Mouse (Mus musculus) liver, postnatal 0 days (tissue): Measurements from ENCODE around the gene Prim1. TPM values are rescaled to one million over a fixed set of nuclear protein-coding genes. Genes with fewer than 3 reads are reported as not detected.

Source experiments
- ATAC-seq: fragments of 200-750 bp; cut with Nextera tagmentation; 2 replicates; pipeline ENCODE4 v1.8.0; 2017; ENCODE audit warnings: mild to moderate bottlenecking, moderate library complexity
- DNase-seq: peaks from one replicate; pipeline ENCODE4 v3.0.0-alpha.2; 2016
- H3K27ac ChIP-seq: fragments of 300-500 bp; sonication (generic); 2 replicates; pipeline ENCODE4 v1.5.1; 2014; ENCODE audit warnings: antibody characterized with exemption, moderate library complexity, mild to moderate bottlenecking, low read depth
- H3K27me3 ChIP-seq: fragments of 300-500 bp; sonication (generic); 2 replicates; pipeline ENCODE4 v1.6.1; 2014; ENCODE audit warnings: low read length, control low read depth, mixed read lengths; ENCODE audit not compliant: insufficient read depth
- H3K36me3 ChIP-seq: fragments of 300-500 bp; sonication (generic); replicated peaks from 2 replicates; pipeline ENCODE4 v1.6.1; 2014; ENCODE audit warnings: mild to moderate bottlenecking, control low read depth, low read length, moderate library complexity, mixed read lengths; ENCODE audit not compliant: insufficient read depth
- H3K4me1 ChIP-seq: fragments of 300-500 bp; sonication (generic); 2 replicates; pipeline ENCODE4 v1.6.1; 2014; ENCODE audit warnings: antibody characterized with exemption, mild to moderate bottlenecking, control low read depth; ENCODE audit not compliant: insufficient read depth
- H3K4me2 ChIP-seq: fragments of 300-500 bp; sonication (generic); 2 replicates; pipeline ENCODE4 v1.6.1; 2014; ENCODE audit warnings: low read depth, mild to moderate bottlenecking, low read length, moderate library complexity, mixed read lengths
- H3K4me3 ChIP-seq: fragments of 300-500 bp; sonication (generic); 2 replicates; pipeline ENCODE4 v1.5.1; 2014; ENCODE audit warnings: low read depth, low read length
- H3K9ac ChIP-seq: fragments of 300-500 bp; sonication (generic); replicated peaks from 2 replicates; pipeline ENCODE4 v1.6.1; 2014; ENCODE audit warnings: mild to moderate bottlenecking, moderate library complexity
- H3K9me3 ChIP-seq: fragments of 300-500 bp; sonication (generic); 2 replicates; pipeline ENCODE4 v1.6.1; 2016; ENCODE audit warnings: mild to moderate bottlenecking, control low read depth, low read length, mixed read lengths
- CTCF ChIP-seq: sonication (generic); IDR thresholded peaks from 2 replicates; pipeline ENCODE4 v1.5.1; 2016; ENCODE audit warnings: antibody characterized with exemption, low read depth
- EP300 ChIP-seq: IDR thresholded peaks from 2 replicates; pipeline ENCODE4 v1.6.1; 2016; ENCODE audit warnings: antibody characterized with exemption, low read depth, mild to moderate bottlenecking
- WGBS: fragments of 180-500 bp; shearing (Covaris S2); extraction: QIAGEN DNeasy Blood & Tissue Kit; methylation state at CpG from one replicate; pipeline ENCODE4 v1.1.7; 2014; ENCODE audit not compliant: insufficient replicate concordance; 5-methylcytosine and 5-hydroxymethylcytosine counted together
- polyA plus RNA-seq: library from polyadenylated mRNA; unstranded; fragments of >200 nt; fragmentation: Nextera tagmentation; extraction: Ambion mirVana; gene quantifications from 2 replicates; pipeline ENCODE4 v1.2.1, GENCODE M21; 2015

The Prim1 gene
- polyA plus RNA-seq, 1 experiment from 2014 or later: 29.1 TPM

- H3K27me3 ChIP-seq: no peaks in the 10 kb centered on the region
- H3K4me2 ChIP-seq: no peak overlapping the region
- peaks cover 35% of the 10 kb centered on the region for H3K36me3 ChIP-seq
- DNase-seq: no peak
- no peak for ATAC-seq
- no peak overlapping the region for H3K27ac ChIP-seq
- TF ChIP-seq CTCF: no peak
- TF ChIP-seq EP300: no peak
- H3K4me3 ChIP-seq: no peak overlapping the region
- no peaks in the 10 kb centered on the region for H3K9me3 ChIP-seq
- H3K9ac ChIP-seq: no peak overlapping the region
- H3K4me1 ChIP-seq: peaks cover 4% of the 10 kb centered on the region; the same call in 1 of the 2 replicates
- 90% methylated on average over 7 of the region's 7 CpGs for WGBS
These were observed 15.0 kb downstream of the Prim1 start for GRCm38 (mm10) chr10:128029931-128030330.

- DNase-seq (no peak), ATAC-seq (no peak)
- H3K36me3 ChIP-seq: peaks cover 29% of the 10 kb centered on the region
- no peak overlapping the region for H3K4me2 ChIP-seq
- H3K9ac ChIP-seq: no peak overlapping the region
- peaks cover 5% of the 10 kb centered on the region; the same call in 1 of the 2 replicates for H3K4me1 ChIP-seq
- WGBS: 32% methylated on average over 2 of the region's 2 CpGs
- H3K9me3 ChIP-seq: no peaks in the 10 kb centered on the region
- H3K27ac ChIP-seq: no peak overlapping the region
- TF ChIP-seq CTCF (no peak), EP300 (no peak)
- H3K27me3 ChIP-seq: no peaks in the 10 kb centered on the region
- no peak overlapping the region for H3K4me3 ChIP-seq
These were observed 15.9 kb downstream of the Prim1 start for GRCm38 (mm10) chr10:128030860-128031259.

GRCm38 (mm10) chr10:128036746-128037425 is 21.9 kb downstream of the Prim1 start:
- H3K9me3 ChIP-seq: no peaks in the 10 kb centered on the region
- 3% methylated on average over 10 of the region's 10 CpGs for WGBS
- TF ChIP-seq EP300: no peak
- TF ChIP-seq CTCF: no peak
- no peaks in the 10 kb centered on the region for H3K27me3 ChIP-seq
- H3K4me1 ChIP-seq: peaks cover 33% of the 10 kb centered on the region
- peaks cover 37% of the 10 kb centered on the region for H3K36me3 ChIP-seq
- H3K4me3 ChIP-seq: peak overlapping the region; percentile 78
- ATAC-seq (peak; percentile 42), DNase-seq (peak; percentile 69)
- H3K27ac ChIP-seq: peak overlapping the region; percentile 94
- H3K9ac ChIP-seq: peak overlapping the region; percentile 99
- H3K4me2 ChIP-seq: peak overlapping the region; percentile 90

- WGBS: 71% methylated on average over 3 of the region's 3 CpGs
- no peak for ATAC-seq
- Histone ChIP-seq H3K4me3 (0 out of 2 replicates have a peak overlapping the region, but pooled peaks have one; percentile 1), H3K4me1 (peaks cover 35% of the 10 kb centered on the region), H3K36me3 (peaks cover 40% of the 10 kb centered on the region), H3K27me3 (no peaks in the 10 kb centered on the region), H3K27ac (no peak overlapping the region), H3K9me3 (no peaks in the 10 kb centered on the region), H3K9ac (0 out of 2 replicates have a peak overlapping the region, but pooled peaks have one; percentile 12), H3K4me2 (peak overlapping the region; percentile 90)
- TF ChIP-seq EP300: no peak
- no peak for DNase-seq
These were observed 23.0 kb downstream of the Prim1 start for GRCm38 (mm10) chr10:128037921-128038320.

- H3K4me3 ChIP-seq: no peak overlapping the region
- peaks cover 35% of the 10 kb centered on the region for H3K4me1 ChIP-seq
- DNase-seq (peak; percentile 29), ATAC-seq (no peak)
- peaks cover 51% of the 10 kb centered on the region for H3K36me3 ChIP-seq
- no peak overlapping the region for H3K27ac ChIP-seq
- no peak for TF ChIP-seq EP300
- no peak for TF ChIP-seq CTCF
- WGBS: 44% methylated on average over 5 of the region's 5 CpGs
- H3K9ac ChIP-seq: peak overlapping the region; percentile 30
- H3K4me2 ChIP-seq: peak overlapping the region; percentile 90
- no peaks in the 10 kb centered on the region for H3K27me3 ChIP-seq
- no peaks in the 10 kb centered on the region for H3K9me3 ChIP-seq
These were observed 24.2 kb downstream of the Prim1 start for GRCm38 (mm10) chr10:128039167-128039566.

GRCm38 (mm10) chr10:128039858-128040257 is 24.9 kb downstream of the Prim1 start:
- Histone ChIP-seq H3K9me3 (no peaks in the 10 kb centered on the region), H3K27me3 (no peaks in the 10 kb centered on the region), H3K9ac (peak overlapping the region; percentile 30; the same call in 1 of the 2 replicates), H3K4me2 (no peak overlapping the region), H3K4me3 (no peak overlapping the region), H3K36me3 (peaks cover 58% of the 10 kb centered on the region), H3K27ac (no peak overlapping the region), H3K4me1 (peaks cover 34% of the 10 kb centered on the region)
- WGBS: 69% methylated on average over 3 of the region's 3 CpGs
- no peak for TF ChIP-seq CTCF
- no peak for ATAC-seq
- no peak for DNase-seq
